ENCODE assay signal across 19 mouse cellular contexts in the genomic region with DNA sequence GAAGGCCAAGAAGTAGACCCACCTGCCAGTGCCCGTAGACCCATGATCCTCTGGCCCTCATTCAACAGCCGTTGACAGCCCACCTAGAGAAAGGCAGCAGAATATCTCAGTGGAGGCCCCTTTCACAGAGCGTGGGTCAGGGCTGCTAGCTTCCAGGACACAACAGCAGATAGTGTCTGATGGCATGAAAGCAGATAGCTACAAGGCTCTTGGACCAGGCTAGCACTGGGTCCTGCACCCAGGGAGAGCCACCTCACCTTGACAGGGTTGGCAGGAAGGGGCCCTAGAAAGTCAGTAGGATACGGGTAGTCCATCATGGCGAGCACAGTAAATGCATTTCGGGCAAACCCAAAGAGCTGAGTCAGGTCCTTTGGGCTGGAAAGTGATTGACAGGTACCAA. TPM values are rescaled to one million over a fixed set of nuclear protein-coding genes. Genes with fewer than 3 reads are reported as not detected.
"Had no signal": no experiment of that assay in that cellular context is flagged by ENCODE, and none has a peak within 500 bp of the region (broad histone marks: within the 10 kb centered on the region; RNA-seq: fewer than 3 reads in every experiment).

No protein-coding gene starts in this region.

- H3K27me3 ChIP-seq: midbrain, embryonic 12.5 days; neural tube, embryonic 13.5 days; neural tube, embryonic 15.5 days had no signal

- H3K9ac ChIP-seq: lung, embryonic 14.5 days; midbrain, embryonic 12.5 days; neural tube, embryonic 13.5 days; neural tube, embryonic 15.5 days had no signal

- H3K27ac ChIP-seq: midbrain, embryonic 12.5 days; neural tube, embryonic 13.5 days; neural tube, embryonic 15.5 days had no signal

- DNase-seq: lung, adult 18-20 months; lung, embryonic 14.5 days; lung, postnatal 10 days; lung, postnatal 4 days; midbrain, embryonic 14.5 days; retina, postnatal 1 day; right cerebral cortex, adult 18-20 months; right cerebral cortex, postnatal 25 days; right cerebral cortex, postnatal 4 days; spleen, adult 18-20 months; thymus, adult 18-20 months; thymus, postnatal 14 days; thymus, postnatal 36 days had no signal

- H3K4me3 ChIP-seq: midbrain, embryonic 12.5 days; neural tube, embryonic 13.5 days; neural tube, embryonic 15.5 days had no signal

- ATAC-seq: midbrain, embryonic 16.5 days had no signal

- H3K9me3 ChIP-seq: midbrain, embryonic 12.5 days; neural tube, embryonic 13.5 days; neural tube, embryonic 15.5 days had no signal

RNA-seq across cellular contexts. Expression of a gene that starts 35.2 kb away (rescaled TPM):
- total RNA-seq: megakaryocyte, adult 5-6 weeks; megakaryocyte-erythroid progenitor cell, adult 5-6 weeks had no signal
